Mouse (Mus musculus) megakaryocyte, embryonic 14.5 days (primary cell): ENCODE results near the gene Cped1. TPM values are rescaled to one million over a fixed set of nuclear protein-coding genes. Genes with fewer than 3 reads are reported as not detected.
A peak's percentile ranks its signal among the peaks of the same experiment; 100 is the strongest.
"Not testable (repeated sequence)": the region's sequence is repeated elsewhere in the genome, so short reads cannot be mapped to it uniquely, and the experiment has no call there.

Experiments used
- H3K27me3 ChIP-seq: replicated peaks from 2 replicates; pipeline ENCODE3; 2012; ENCODE audit warnings: inconsistent platforms
- H3K36me3 ChIP-seq: replicated peaks from 2 replicates; pipeline ENCODE3; 2012; ENCODE audit warnings: low read length, inconsistent platforms, mixed read lengths
- H3K4me1 ChIP-seq: 2 replicates; pipeline ENCODE4 v1.6.1; 2012; ENCODE audit warnings: inconsistent platforms
- H3K4me3 ChIP-seq: replicated peaks from 2 replicates; pipeline ENCODE3; 2012; ENCODE audit warnings: moderate library complexity, mild to moderate bottlenecking, inconsistent platforms
- H3K9me3 ChIP-seq: 2 replicates; pipeline ENCODE4 v1.6.1; 2012; ENCODE audit warnings: inconsistent platforms
- FLI1 ChIP-seq: IDR thresholded peaks from 2 replicates; pipeline ENCODE4 v1.6.1; 2012; ENCODE audit warnings: low read length, inconsistent platforms, mixed read lengths
- GATA1 ChIP-seq: IDR thresholded peaks from 3 replicates; pipeline ENCODE4 v1.6.1; 2012; ENCODE audit warnings: mixed read lengths, low read length, inconsistent platforms, borderline replicate concordance
- polyA plus RNA-seq: library from polyadenylated mRNA; stranded (reverse); fragments of >175 nt; gene quantifications from 2 replicates; pipeline ENCODE4 v1.2.3, GENCODE M21; 2012; ENCODE audit warnings: low replicate concordance; ENCODE audit not compliant: insufficient read depth

Gene Cped1
- polyA plus RNA-seq, 1 experiment, result 0.17 TPM

GRCm38 (mm10) chr6:22037441-22038050 lies 51.8 kb downstream of the Cped1 start:
- no peaks in the 10 kb centered on the region for H3K27me3 ChIP-seq
- peaks cover 4% of the 10 kb centered on the region; the same call in 1 of the 2 replicates for H3K4me1 ChIP-seq
- no peak overlapping the region for H3K4me3 ChIP-seq
- TF ChIP-seq FLI1 (no peak), GATA1 (no peak)
- H3K9me3 ChIP-seq, result no peaks in the 10 kb centered on the region
- H3K36me3 ChIP-seq, result no peaks in the 10 kb centered on the region

DNA sequence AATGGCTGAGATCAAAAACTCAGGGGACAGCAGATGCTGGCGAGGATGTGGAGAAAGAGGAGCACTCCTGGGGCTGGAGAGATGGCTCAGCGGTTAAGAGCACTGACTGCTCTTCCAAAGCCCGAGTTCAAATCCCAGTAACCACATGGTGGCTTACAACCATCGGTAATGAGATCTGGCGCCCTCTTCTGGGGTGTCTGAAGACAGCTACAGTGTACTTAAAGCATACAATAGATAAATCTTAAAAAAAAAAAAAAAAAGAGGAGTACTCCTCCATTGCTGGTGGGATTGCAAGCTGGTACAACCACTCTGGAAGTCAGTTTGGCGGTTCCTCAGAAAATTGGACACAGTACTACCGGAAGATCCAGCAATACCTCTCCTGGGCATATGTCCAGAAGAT lies 54.0 kb downstream of the Cped1 start:
- H3K4me1 ChIP-seq, H3K9me3 ChIP-seq: not testable (repeated sequence)

DNA sequence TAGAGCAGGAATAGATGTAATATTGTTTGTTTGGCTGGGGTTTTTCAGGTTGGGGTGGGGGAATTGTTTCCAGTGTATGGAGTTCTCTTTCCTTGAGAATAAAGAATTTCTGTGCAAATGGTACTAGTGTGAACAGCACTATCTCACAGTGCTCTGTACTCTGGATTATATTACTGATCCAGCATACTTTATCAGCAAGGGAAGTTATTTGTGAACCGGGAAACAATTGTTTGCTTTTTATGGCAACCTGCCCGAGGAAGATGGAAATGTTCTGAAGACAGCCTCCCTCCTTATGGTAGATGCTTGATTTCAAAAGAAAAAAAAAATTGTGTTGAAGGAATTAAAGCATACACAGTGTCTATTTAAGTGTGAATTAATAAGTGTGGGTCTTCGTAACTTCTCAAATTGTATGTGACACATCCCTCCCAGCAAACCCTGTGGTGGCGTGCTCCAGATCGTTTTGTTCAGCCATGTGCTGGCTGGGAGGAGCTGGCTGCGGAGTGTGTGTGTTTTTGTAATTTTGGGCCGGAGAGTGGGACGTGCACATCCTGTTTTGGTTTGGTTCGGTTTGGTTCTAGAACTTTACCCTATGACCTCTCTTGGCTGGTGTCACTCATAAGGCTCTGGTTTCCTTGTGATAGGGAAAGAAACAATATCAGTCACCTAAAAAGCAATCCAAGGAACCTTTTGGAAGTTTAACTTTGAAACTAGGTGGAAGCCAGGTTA lies 59.3 kb downstream of the Cped1 start:
- H3K27me3 ChIP-seq, result no peaks in the 10 kb centered on the region
- no peak for TF ChIP-seq FLI1
- H3K9me3 ChIP-seq, result no peaks in the 10 kb centered on the region
- H3K4me3 ChIP-seq, result no peak overlapping the region
- H3K36me3 ChIP-seq, result no peaks in the 10 kb centered on the region
- H3K4me1 ChIP-seq, result 0 out of 2 replicates have a peak, but pooled peaks cover 3% of the 10 kb centered on the region

More for the DNA sequence above, 54.0 kb downstream of the Cped1 start:
- not testable (repeated sequence) for H3K4me3 ChIP-seq, H3K27me3 ChIP-seq, H3K36me3 ChIP-seq

DNA sequence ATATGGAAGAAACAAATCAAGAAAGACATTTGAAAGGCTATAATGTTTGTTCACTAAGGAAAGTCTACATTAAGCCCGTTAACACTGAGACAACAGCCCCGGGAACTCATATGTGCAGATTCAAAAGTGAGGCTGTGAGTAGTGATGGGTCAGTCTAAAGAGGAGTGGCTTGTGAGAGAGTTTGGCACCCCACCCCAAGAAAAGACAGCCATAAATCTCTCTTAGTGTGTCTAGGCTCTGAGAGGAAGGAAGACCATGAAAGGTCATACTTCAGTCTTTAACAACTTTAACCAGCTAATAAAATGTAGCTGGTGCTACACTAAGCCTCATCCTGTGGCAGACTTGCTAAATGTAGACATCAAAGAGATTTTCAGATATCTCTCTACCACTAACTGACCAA lies 61.4 kb downstream of the Cped1 start:
- Histone ChIP-seq H3K4me1 (peaks cover 8% of the 10 kb centered on the region), H3K4me3 (no peak overlapping the region), H3K9me3 (no peaks in the 10 kb centered on the region), H3K36me3 (no peaks in the 10 kb centered on the region), H3K27me3 (no peaks in the 10 kb centered on the region)
- no peak for TF ChIP-seq FLI1
- no peak for TF ChIP-seq GATA1

DNA sequence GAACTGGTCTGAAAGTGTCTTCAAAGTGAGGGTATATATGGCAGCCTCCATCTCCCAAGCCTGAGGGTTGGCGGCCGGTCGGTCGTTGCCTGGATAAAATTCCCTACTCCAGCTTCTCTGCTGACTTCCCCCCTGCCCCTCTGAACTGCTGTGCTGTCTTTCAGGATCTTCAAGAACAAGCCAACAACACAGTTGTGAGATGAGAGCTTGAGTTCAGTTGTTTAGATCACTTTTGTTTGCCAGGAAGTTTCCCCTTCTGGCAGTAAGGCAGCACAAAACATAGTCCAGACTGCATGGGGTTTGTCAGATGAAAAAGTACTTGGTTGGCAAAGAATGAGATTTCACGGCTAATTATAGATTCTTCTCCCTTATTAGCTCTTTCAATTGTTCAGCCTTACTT lies 63.4 kb downstream of the Cped1 start:
- H3K36me3 ChIP-seq, result no peaks in the 10 kb centered on the region
- TF ChIP-seq GATA1 (no peak), FLI1 (no peak)
- H3K9me3 ChIP-seq, result no peaks in the 10 kb centered on the region
- H3K4me1 ChIP-seq, result peaks cover 8% of the 10 kb centered on the region
- no peaks in the 10 kb centered on the region for H3K27me3 ChIP-seq
- H3K4me3 ChIP-seq, result no peak overlapping the region

DNA sequence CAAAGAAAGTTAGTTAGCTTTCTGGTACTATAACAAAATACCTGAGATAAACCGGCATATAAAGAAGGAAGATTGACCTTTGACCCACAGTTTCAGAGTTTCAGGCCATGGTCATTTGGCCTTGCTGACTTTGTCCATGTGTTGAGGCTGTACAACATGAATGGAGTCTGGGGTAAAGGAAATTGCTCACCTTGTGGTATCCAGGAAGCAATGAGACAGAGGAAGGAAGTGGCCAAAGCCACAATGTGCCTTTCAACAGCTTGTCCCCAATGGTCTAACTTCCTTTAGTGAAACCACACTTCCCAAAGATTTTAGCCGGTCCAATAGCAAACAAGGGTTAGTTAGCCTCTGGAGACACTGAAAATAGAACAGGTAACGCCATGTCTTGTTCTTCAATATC lies 65.8 kb downstream of the Cped1 start:
- Histone ChIP-seq H3K27me3 (no peaks in the 10 kb centered on the region), H3K9me3 (no peaks in the 10 kb centered on the region), H3K4me1 (peaks cover 8% of the 10 kb centered on the region), H3K4me3 (no peak overlapping the region), H3K36me3 (no peaks in the 10 kb centered on the region)
- TF ChIP-seq GATA1 (no peak), FLI1 (no peak)

- H3K27me3 ChIP-seq, result no peaks in the 10 kb centered on the region
- no peak overlapping the region for H3K4me3 ChIP-seq
- H3K4me1 ChIP-seq, result peaks cover 8% of the 10 kb centered on the region
- TF ChIP-seq GATA1 (no peak), FLI1 (no peak)
- no peaks in the 10 kb centered on the region for H3K9me3 ChIP-seq
- no peaks in the 10 kb centered on the region for H3K36me3 ChIP-seq
Measured at GRCm38 (mm10) chr6:22053014-22053413, 67.3 kb downstream of the Cped1 start.

- Histone ChIP-seq H3K9me3 (no peaks in the 10 kb centered on the region), H3K36me3 (no peaks in the 10 kb centered on the region), H3K4me1 (no peaks in the 10 kb centered on the region), H3K27me3 (peaks cover 2% of the 10 kb centered on the region), H3K4me3 (no peak overlapping the region)
- TF ChIP-seq GATA1 (no peak), FLI1 (no peak)
Measured at GRCm38 (mm10) chr6:22064341-22064740, 78.6 kb downstream of the Cped1 start.

DNA sequence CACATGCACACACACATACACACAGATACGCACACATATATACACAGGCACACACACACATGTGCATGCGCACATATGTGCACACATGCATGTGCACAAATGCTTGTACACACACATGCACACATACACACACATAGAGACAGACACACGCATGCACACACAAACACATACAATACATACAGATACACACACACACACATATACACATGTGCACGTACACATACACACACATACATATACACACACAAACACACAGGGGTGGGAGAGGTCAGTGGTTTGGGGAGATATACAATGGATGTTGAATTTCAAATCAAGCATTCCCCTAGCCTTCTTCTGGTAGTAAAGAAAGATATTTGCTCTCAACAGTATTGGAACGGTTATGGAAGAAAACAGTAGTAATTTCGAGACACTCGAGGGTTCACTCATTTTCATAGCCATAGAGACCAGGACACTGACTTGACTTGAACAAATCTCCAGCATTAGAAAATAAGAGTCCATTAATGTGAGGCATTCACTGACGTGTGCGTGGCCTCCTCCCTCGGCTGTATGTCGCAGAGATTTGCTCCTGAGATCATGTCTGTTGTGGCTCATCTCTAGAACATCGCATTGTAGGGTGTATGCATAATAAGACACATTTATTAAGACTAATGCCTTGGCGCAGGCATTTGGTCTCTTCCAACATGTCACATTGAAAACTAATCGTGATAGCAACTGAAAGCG lies 85.0 kb downstream of the Cped1 start:
- H3K4me3 ChIP-seq, result peak overlapping the region; percentile 39
- H3K9me3 ChIP-seq, result no peaks in the 10 kb centered on the region
- peaks cover 1% of the 10 kb centered on the region for H3K27me3 ChIP-seq
- H3K4me1 ChIP-seq, result no peaks in the 10 kb centered on the region
- TF ChIP-seq GATA1 (no peak), FLI1 (no peak)
- no peaks in the 10 kb centered on the region for H3K36me3 ChIP-seq

DNA sequence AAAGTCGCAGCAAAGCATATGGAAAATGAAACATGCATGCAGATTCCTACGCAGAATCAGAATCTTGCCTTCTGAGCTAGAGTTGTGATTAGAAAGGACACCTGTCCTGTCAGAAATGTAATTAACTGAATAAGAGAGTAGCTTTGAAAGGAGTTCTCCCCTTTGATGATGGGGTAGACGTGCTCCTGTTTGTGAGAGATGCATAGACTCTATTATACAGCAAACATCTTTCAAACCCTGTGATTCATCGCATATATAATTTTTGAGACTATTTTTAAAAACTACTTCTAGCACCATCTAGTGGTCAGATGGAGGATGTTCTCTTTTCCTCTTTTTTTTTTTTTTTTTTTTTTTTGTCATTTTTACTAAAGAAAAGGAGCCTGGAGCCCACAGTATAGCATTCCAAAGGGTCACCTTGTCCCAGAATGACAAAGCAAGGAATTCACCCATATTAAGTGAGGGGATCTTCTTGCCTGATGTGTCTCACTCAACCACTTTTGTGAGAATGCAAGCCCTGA lies 85.7 kb downstream of the Cped1 start:
- H3K36me3 ChIP-seq, result no peaks in the 10 kb centered on the region
- H3K9me3 ChIP-seq, result no peaks in the 10 kb centered on the region
- H3K4me3 ChIP-seq, result no peak overlapping the region
- peaks cover 1% of the 10 kb centered on the region for H3K27me3 ChIP-seq
- TF ChIP-seq GATA1 (no peak), FLI1 (no peak)
- H3K4me1 ChIP-seq, result no peaks in the 10 kb centered on the region
